Mouse (Mus musculus) lung, postnatal 36 days (tissue): ENCODE results near the gene Uqcc2.
A peak's percentile ranks its signal among the peaks of the same experiment; 100 is the strongest.

Source experiments
- DNase-seq: peaks from one replicate; pipeline ENCODE4 v3.0.0; 2022; ENCODE audit warnings: mixed read lengths

The Uqcc2 gene

DNA sequence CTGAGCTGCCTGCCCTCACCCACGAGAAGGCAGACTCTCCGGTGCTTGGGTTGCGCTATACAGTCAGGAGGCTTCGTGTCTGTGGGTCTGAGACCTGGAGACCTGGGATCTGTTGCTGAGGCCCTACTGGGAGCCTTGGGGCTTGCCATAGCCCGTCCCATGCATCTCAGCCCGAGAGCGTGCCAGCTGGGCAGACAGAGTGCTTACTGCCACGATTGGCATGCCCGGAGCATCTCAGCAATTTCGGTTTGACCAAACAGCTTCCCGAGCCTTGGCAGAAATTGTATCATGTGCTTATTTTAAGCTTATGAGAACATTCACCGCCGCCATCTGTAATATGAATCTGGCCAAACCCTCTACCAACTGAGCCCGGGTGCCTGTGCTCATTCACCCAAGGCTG, 20.5 kb upstream of the Uqcc2 start:
- no peak for DNase-seq

- no peak for DNase-seq
Measured at GRCm38 (mm10) chr17:27153773-27154193, 20.1 kb upstream of the Uqcc2 start.

DNA sequence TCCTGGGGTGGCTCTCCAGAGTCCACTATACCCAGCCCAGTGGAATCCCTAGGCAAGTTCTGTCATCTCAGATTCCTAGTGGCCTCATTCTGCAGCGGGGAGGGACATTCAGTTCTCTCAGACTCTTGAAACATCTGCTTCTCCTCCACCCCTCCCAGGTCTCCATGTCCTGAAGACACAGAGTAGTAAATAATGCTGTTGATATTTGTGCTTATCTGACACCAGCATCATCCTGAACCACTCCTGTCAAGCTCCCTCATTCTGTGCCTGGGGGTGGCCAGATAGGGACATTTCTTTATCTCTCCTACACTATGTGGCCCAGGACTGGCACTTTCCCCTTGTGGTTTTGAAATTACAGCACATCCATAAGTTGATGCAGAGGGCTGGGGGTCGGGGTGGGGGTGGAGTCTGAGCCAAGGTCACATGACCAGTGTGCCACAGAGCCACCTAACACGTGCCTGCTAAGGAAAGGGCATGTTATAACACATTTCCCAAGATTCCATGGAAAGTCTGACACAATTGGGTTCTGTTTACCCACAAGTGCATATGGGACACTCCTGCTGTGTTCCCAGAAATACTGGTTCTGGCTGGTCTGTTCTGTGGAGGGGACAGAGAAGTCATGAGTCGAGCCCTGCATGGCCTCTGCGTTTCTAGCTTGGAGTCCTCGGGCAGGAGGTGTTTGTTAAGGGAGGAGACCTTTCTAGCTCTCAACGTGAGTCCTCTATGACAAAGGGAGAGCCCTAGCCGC, 19.4 kb upstream of the Uqcc2 start:
- peak; percentile 38 for DNase-seq

DNA sequence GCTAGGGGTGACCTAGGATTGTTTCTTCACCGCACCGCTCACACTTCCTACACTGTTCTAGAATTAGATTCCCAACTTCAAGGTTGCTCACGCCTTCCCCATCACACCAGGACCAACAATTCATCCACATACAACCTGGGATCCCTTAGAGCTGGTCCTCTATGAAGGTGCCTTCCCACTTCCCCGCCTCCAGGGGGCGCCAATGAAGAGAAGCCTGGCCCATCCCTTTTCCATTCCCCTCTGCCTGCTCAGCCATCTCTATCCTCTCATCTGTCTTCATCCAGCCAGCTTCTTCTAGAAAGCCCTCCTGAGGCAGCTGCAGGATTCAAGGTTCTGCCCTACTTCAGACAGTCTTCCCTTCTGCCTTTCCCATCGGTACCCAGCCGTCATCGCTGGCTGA, 17.7 kb upstream of the Uqcc2 start:
- no peak for DNase-seq

- DNase-seq: no peak
Measured at GRCm38 (mm10) chr17:27150871-27151270, 17.2 kb upstream of the Uqcc2 start.

DNA sequence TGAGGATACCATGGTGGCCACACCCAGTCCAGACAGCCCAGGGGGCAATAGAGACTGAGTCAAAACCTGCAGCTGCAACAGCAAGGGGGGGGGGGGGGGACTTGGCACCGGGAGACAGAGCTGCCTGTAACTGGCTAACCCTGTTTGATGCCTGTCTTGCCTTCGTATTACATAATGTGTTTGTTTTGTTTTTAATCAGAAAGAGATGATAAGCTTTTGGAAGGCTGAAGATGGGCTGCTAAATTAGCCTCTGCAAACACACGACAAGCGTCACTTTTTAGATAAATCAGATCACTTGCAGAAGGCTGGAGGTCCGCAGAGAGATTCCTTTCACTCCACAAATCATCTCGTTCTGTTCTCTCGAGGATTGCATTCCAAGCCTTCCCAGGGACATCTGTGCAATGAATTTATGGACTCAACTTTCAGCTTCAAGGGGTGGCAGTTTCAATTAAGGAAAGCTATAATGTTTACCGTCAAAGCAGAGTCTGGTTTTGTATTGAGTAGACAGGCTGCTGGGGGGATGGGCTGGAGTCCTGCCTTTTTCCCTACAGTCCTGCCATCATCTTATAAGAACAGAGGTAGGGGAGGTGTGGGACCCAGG, 12.7 kb upstream of the Uqcc2 start:
- no peak for DNase-seq

GRCm38 (mm10) chr17:27144152-27144551, 10.4 kb upstream of the Uqcc2 start:
- no peak for DNase-seq

DNA sequence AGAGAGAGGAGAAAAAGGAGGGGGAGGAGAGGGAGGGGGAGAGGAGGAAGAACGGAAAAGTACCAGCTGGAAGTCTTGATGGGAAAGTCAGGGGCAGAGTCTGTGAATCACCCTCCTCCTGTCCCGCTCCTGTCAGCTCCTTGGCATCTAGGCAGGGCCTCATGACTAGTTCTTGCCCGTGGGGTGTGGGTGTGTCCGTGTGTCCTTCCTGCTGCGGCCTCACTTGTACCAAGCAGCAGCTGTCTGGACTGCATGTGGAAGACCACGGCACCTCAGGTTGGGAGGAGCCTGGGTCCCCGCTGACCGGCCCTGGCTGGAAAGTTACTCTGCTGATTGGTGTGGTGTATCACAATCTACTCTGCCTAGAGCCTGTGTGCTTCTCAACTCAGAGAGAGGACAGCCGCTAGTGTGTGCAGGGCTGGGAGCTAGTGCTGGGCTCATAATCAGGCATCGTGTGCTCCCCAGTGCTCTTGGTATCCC, 8.3 kb upstream of the Uqcc2 start:
- peak; percentile 29 for DNase-seq

DNA sequence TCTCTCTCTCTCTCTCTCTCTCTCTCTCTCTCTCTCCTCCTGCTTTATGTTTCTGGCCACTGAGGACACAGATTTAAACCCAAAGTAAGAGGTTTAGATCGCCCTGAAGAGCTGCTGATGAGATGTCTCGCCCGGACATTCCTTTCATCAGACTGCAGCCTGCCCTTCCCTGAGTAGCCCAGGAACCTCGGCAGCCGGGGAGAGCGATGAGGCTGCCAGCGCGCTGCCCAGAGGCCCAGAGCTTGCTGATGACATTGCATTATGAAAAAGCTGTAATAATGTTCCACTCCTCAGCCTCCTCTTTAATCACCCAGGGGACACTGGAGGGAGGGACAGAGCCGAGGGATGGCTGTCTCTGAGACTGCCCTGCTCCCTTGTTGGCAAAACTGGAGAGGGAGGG, 6.5 kb upstream of the Uqcc2 start:
- DNase-seq: no peak

DNA sequence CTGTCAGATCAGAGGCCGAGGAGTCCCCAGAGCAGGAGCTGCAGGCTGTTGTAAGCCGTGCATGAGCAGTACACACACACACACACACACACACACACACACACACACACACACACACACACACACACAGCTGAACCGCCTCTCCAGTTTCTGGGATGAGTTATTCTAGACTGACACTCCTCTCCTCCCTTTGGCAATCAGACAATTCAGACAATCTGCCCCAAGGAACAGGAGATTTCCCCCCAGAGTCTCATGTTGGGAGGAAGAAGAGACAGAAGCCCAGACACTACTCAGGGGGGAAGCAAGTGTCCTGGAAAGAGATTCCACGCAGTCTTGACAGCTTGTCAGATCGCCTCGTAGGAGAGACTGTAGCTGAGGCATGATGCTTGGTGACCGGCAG, 5.6 kb upstream of the Uqcc2 start:
- no peak for DNase-seq

- DNase-seq: no peak
Measured at GRCm38 (mm10) chr17:27138396-27138795, 4.7 kb upstream of the Uqcc2 start.

GRCm38 (mm10) chr17:27134715-27135114, 999 bp upstream of the Uqcc2 start:
- DNase-seq: no peak

GRCm38 (mm10) chr17:27134187-27134586, 471 bp upstream of the Uqcc2 start:
- no peak for DNase-seq

GRCm38 (mm10) chr17:27132238-27132637, 1.5 kb downstream of the Uqcc2 start:
- no peak for DNase-seq

GRCm38 (mm10) chr17:27131240-27131665, 2.5 kb downstream of the Uqcc2 start:
- no peak for DNase-seq

DNA sequence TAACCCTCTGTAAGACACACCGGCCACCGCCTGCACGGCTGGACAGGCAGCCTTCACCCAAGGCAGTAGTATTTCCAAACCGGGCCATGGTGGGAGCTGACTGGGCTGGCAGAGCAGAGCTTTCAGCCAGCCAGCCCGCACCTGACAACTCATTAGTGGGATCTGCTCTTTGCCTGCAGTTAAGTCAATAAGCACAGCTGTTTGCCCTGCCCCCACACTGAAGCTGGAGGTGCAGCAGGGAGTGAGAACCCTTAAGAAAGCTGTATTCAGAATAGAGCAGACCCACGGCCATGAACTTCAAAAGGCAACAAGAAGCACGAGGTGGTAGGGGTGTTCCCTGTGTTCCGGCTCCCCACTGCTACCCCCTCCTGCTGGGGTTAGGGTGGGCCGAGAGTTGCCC, 3.5 kb downstream of the Uqcc2 start:
- no peak for DNase-seq

DNA sequence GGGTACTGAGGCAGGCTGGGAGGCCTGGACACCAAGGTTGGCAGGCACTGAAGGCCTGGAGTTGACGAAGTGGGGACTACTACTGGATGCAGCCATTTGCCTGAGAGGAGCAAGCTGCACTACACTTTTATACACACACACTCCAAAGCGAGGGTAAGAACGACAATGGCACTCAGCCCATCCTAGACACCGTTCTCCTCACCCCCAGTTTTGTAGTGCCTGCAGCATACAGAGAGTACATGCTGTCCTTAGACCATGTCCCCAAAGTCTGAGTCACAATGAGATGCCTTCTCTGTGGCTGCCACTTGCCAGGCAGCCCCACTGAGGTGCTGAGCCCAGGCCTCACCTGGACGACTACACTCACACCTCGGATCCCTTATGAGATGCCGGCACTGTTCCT, 3.9 kb downstream of the Uqcc2 start:
- DNase-seq: no peak

GRCm38 (mm10) chr17:27129291-27129690, 4.4 kb downstream of the Uqcc2 start:
- no peak for DNase-seq

GRCm38 (mm10) chr17:27128189-27128588, 5.5 kb downstream of the Uqcc2 start:
- no peak for DNase-seq

DNA sequence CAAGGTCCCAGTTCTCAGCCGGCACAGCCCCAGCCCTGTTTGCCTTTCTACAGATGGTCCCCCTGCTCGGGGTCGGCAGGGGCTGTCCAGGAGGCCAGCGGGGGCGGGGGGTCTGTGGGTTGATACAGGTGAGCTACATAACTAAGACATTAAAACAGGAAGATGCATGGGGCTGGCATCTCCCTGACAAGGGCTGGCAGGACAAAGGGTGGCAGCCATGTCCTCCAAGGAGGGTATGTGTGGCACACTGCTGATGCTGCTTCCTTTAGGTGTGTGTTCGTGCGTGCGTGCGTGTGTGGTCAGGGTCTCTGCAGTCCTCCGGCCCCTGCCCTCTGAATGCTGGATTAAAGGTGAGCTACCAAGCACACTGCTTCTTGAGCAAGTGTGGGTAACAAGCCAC, 6.7 kb downstream of the Uqcc2 start:
- DNase-seq: no peak

GRCm38 (mm10) chr17:27125669-27126202, 8.0 kb downstream of the Uqcc2 start:
- DNase-seq: no peak

- peak; percentile 82 for DNase-seq
Measured at GRCm38 (mm10) chr17:27125185-27125584, 8.5 kb downstream of the Uqcc2 start.

DNA sequence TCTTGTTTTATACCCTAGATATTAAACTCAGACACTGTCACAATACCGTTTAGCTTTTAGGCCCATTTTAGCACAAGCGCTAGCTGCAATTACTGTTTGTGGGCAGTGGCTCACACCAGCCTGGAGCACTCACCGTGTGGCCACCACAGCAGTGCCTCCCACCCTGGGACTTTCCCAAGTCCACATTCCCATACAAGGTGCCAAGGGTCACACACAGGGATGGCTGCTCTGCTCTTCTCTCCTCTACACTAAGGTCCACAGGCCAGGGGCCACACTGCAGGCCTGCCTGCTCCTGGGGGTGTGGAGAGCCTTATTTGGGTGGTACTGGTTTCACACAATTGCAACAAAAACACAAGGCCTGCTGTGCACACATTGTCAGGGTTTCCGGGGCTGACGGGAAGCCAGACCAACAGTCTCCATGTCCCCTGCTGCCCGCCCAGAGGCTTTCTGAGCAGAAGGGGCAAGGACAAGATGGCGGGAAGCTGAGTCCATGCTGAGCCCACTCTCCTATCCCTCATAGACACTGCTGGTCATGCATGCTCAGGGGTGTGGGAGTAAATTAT, 9.8 kb downstream of the Uqcc2 start:
- no peak for DNase-seq

- no peak for DNase-seq
Measured at GRCm38 (mm10) chr17:27123103-27123502, 10.6 kb downstream of the Uqcc2 start.
